Mouse (Mus musculus) E14TG2a.4 (cell line): ENCODE data around the gene Med13.

Experiments used
- CTCF ChIP-seq: conservative IDR thresholded peaks from 2 replicates; pipeline ENCODE4 v1.5.1; 2014; ENCODE audit warnings: low read length
- NANOG ChIP-seq: IDR thresholded peaks from 2 replicates; pipeline ENCODE4 v1.6.1; 2014; ENCODE audit warnings: borderline replicate concordance, low read length, mixed read lengths
- POU5F1 ChIP-seq: IDR thresholded peaks from 2 replicates; pipeline ENCODE4 v1.6.1; 2014; ENCODE audit warnings: low read length, borderline replicate concordance

GRCm38 (mm10) chr11:86357984-86358528, 654 bp upstream of the Med13 start:
- TF ChIP-seq CTCF (peak; percentile 27), NANOG (no peak), POU5F1 (no peak)
